Mouse (Mus musculus): ENCODE results near the gene E2f4. TPM values are rescaled to one million over a fixed set of nuclear protein-coding genes. Genes with fewer than 3 reads are reported as not detected.

The E2f4 gene
- polyA plus RNA-seq, 1 experiment from 2014 or later: 187 TPM

GRCm38 (mm10) chr8:105343791-105344574, 46.5 kb downstream of the E2f4 start:
- ATAC-seq (ENCODE audit: low read depth): no peak
- Histone ChIP-seq H3K9ac (ENCODE audit: low read depth, low read length) (no peak overlapping the region), H3K4me3 (ENCODE audit: low read depth, low read length) (no peak overlapping the region), H3K27ac (ENCODE audit: low read length) (no peak overlapping the region), H3K27me3 (ENCODE audit: control insufficient read depth, insufficient read depth, low read depth, low read length) (peaks cover 31% of the 10 kb centered on the region), H3K9me3 (replicated peaks; ENCODE audit: control insufficient read depth, low read length) (no peaks in the 10 kb centered on the region), H3K36me3 (ENCODE audit: control insufficient read depth, insufficient read depth) (no peaks in the 10 kb centered on the region), H3K4me1 (ENCODE audit: control insufficient read depth, low read depth, low read length) (peaks cover 40% of the 10 kb centered on the region), H3K4me2 (ENCODE audit: low read depth, low read length) (no peak overlapping the region)
- WGBS (ENCODE audit: insufficient replicate concordance): 47% methylated on average over 8 of the region's 8 CpGs

GRCm38 (mm10) chr8:105345061-105345975, 47.9 kb downstream of the E2f4 start:
- H3K27ac ChIP-seq (ENCODE audit: low read length): no peak overlapping the region
- H3K4me3 ChIP-seq (ENCODE audit: low read depth, low read length): no peak overlapping the region
- H3K36me3 ChIP-seq (ENCODE audit: control insufficient read depth, insufficient read depth): no peaks in the 10 kb centered on the region
- no peak overlapping the region for H3K4me2 ChIP-seq (ENCODE audit: low read depth, low read length)
- H3K27me3 ChIP-seq (ENCODE audit: control insufficient read depth, insufficient read depth, low read depth, low read length): peaks cover 44% of the 10 kb centered on the region
- WGBS (ENCODE audit: insufficient replicate concordance): 32% methylated on average over 7 of the region's 7 CpGs
- no peak for ATAC-seq (ENCODE audit: low read depth)
- no peaks in the 10 kb centered on the region for H3K9me3 ChIP-seq (replicated peaks; ENCODE audit: control insufficient read depth, low read length)
- H3K4me1 ChIP-seq (ENCODE audit: control insufficient read depth, low read depth, low read length): peaks cover 27% of the 10 kb centered on the region
- no peak overlapping the region for H3K9ac ChIP-seq (ENCODE audit: low read depth, low read length)

DNA sequence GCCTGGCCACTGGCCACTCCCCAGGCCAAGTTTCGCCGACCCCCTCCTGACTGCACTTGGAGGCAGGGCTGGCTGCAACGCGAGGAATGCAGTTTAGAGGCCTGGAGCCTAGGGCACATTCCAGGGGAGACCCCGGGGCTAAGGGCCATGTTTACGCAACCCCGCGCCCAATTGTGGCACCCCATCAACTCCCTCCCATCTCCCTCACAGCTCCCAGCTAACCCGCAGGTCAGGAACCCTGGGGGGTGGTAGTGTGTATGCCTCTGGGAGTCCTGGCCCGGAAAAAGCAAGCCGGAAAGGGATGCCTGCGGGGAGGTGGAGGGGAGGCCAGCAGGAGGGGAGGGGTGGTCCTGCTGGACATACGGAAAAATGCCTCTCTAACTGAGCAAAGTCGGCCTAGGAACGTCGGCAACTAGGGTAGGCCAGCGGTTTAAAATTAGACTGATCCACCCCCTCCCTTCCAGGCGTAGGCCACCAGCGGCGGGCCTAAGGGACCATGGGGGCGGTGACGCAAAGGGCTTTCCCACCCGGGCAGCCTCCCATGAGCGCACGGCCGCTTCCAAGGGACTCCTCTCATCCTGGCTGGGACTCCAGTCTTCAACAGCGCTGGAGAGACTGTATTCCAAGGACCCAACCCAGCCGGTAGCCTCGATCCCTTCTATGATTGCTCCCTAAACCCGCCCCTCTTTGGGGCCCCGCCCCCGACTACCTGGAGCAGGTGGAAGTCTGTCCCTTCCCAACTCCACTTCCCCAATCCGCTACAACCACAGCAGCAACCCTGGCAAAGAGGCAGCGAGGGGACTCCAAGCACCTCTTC, 49.4 kb downstream of the E2f4 start:
- peak; percentile 6; the same call in 1 of the 2 replicates for ATAC-seq (ENCODE audit: low read depth)
- Histone ChIP-seq H3K4me2 (ENCODE audit: low read depth, low read length) (peak overlapping the region; percentile 97), H3K9ac (ENCODE audit: low read depth, low read length) (peak overlapping the region; percentile 74), H3K4me1 (ENCODE audit: control insufficient read depth, low read depth, low read length) (peaks cover 27% of the 10 kb centered on the region), H3K9me3 (replicated peaks; ENCODE audit: control insufficient read depth, low read length) (no peaks in the 10 kb centered on the region), H3K27ac (ENCODE audit: low read length) (peak overlapping the region; percentile 65; the same call in 1 of the 2 replicates), H3K27me3 (ENCODE audit: control insufficient read depth, insufficient read depth, low read depth, low read length) (peaks cover 56% of the 10 kb centered on the region), H3K36me3 (ENCODE audit: control insufficient read depth, insufficient read depth) (no peaks in the 10 kb centered on the region), H3K4me3 (ENCODE audit: low read depth, low read length) (peak overlapping the region; percentile 70)
- WGBS (ENCODE audit: insufficient replicate concordance): 9% methylated on average over 34 of the region's 34 CpGs

DNA sequence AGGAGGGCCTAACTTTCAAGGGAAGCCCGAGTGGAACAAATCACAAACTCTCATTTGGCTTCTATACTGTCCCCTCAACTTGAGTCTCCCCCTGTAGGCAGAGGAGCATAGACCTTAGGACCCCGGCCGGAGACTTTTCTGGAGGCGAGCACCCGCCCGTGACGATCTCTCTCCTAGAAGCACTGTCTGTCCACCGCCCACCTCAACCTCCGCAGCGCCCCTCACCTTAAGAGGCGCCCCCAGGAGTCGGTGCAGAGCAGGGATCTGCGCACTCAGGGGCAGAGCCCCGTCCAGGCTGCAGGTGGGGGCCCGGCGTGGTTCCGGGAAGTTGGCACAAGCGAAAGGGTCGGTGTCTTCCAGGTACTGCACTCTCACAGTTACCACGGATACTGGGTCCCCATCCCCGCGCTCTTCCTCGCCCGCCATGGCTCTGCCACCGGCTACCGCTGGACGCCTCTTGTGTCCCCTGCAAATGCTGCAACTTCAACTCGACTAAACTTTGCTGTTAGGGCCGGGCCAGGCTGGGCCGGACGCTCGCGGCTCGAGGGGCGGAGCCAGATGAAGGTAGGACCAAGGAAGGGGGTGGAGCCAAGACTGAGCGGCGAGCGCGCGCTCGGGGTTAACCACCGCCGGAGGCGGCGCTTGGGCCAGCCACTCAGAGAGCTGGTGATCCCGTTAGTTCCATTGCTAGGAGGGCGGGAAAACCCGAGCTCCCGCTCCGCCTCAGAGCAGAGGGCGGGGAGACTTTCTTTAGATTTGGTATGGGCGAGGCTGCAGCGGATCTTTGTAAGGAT, 50.2 kb downstream of the E2f4 start, which contains the start of gene Fhod1:
Fhod1 (minus strand) TSS at position 526 of the 794 bp plus-strand sequence.
- H3K9me3 ChIP-seq (replicated peaks; ENCODE audit: control insufficient read depth, low read length): no peaks in the 10 kb centered on the region
- peak within 1 kb of the TSS; percentile 70 for H3K4me3 ChIP-seq (ENCODE audit: low read depth, low read length)
- peak within 1 kb of the TSS; percentile 74 for H3K9ac ChIP-seq (ENCODE audit: low read depth, low read length)
- WGBS (ENCODE audit: insufficient replicate concordance): under 1% methylated on average over 53 of the region's 53 CpGs
- peak within 1 kb of the TSS; percentile 65 for H3K27ac ChIP-seq (ENCODE audit: low read length)
- no peaks in the 10 kb centered on the region for H3K36me3 ChIP-seq (ENCODE audit: control insufficient read depth, insufficient read depth)
- H3K4me2 ChIP-seq (ENCODE audit: low read depth, low read length): peak within 1 kb of the TSS; percentile 97
- ATAC-seq (ENCODE audit: low read depth): peak; percentile 93
- peaks cover 27% of the 10 kb centered on the region for H3K4me1 ChIP-seq (ENCODE audit: control insufficient read depth, low read depth, low read length)
- peaks cover 56% of the 10 kb centered on the region for H3K27me3 ChIP-seq (ENCODE audit: control insufficient read depth, insufficient read depth, low read depth, low read length)

DNA sequence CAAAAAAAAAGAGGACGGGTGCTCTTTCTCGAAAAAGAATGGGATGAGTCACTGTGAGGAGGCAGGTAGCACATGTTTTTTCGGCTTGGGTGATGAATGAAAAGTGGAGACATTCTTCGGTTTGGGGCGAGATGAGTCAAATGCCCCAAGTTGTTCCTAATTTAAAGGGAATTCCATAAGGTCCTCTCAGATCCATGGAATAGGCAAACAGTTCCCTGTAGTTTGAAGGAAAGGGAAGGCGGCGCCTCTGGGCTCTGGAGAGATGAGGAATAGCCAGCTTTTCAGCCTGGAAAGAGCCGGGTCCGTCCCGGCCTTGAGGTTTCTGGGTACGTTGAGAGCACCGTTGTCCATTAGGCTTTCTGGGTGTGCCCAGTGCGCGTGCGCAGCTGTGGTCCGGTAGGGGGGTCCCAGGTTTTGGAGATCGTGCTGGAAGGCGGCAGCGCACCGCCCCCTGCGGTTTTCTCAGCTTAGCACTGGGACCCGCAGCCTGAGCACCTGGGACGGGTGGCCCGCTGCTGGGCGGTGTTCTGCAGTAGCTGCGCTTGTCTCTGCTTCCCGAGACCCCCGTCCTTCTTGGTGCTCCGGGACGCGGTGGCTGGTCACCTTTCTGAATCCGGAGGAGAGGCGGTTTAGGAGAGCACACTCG, 51.1 kb downstream of the E2f4 start, which contains the start of gene Slc9a5:
Slc9a5 (plus strand) TSS at position 394 of the 646 bp plus-strand sequence.
- H3K4me2 ChIP-seq (ENCODE audit: low read depth, low read length): peak within 1 kb of the TSS; percentile 97
- H3K9me3 ChIP-seq (replicated peaks; ENCODE audit: control insufficient read depth, low read length): no peaks in the 10 kb centered on the region
- under 1% methylated on average over 33 of the region's 34 CpGs for WGBS (ENCODE audit: insufficient replicate concordance)
- peak within 1 kb of the TSS; percentile 74 for H3K9ac ChIP-seq (ENCODE audit: low read depth, low read length)
- peaks cover 27% of the 10 kb centered on the region for H3K4me1 ChIP-seq (ENCODE audit: control insufficient read depth, low read depth, low read length)
- no peak for ATAC-seq (ENCODE audit: low read depth)
- peak within 1 kb of the TSS; percentile 65 for H3K27ac ChIP-seq (ENCODE audit: low read length)
- peaks cover 56% of the 10 kb centered on the region for H3K27me3 ChIP-seq (ENCODE audit: control insufficient read depth, insufficient read depth, low read depth, low read length)
- peak within 1 kb of the TSS; percentile 70 for H3K4me3 ChIP-seq (ENCODE audit: low read depth, low read length)
- H3K36me3 ChIP-seq (ENCODE audit: control insufficient read depth, insufficient read depth): no peaks in the 10 kb centered on the region

DNA sequence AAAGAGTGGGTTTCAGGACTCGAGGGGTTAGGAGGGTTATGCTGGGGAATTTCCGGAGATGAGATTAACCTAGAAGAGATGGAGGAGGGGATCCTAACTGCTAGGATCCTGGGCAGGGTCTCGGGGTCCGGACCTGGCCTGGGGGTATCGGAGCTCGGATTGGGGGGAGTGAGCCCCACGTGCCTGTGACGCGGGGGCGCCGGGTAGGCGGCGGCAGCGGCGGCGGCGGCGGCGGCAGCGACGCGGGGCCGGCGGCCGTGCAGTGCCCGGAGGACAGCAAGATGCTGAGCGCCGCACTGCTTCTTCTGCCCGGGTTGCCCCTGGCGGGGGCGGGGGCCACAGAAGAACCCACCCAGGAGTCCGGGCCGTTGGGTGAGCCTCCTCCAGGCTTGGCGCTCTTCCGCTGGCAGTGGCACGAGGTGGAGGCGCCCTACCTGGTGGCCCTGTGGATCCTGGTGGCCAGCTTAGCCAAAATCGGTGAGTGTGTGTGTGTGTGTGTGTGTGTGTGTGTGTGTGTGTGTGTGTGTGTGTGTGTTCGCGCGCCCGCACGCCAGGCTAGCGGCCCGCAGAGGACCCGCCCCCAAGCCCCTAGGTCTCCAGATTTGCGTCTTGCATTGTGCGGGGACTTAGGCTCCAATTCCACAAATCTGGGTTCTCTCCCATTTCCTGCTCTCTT, 51.8 kb downstream of the E2f4 start:
- WGBS (ENCODE audit: insufficient replicate concordance): 1% methylated on average over 31 of the region's 48 CpGs
- peak overlapping the region; percentile 70 for H3K4me3 ChIP-seq (ENCODE audit: low read depth, low read length)
- peaks cover 56% of the 10 kb centered on the region for H3K27me3 ChIP-seq (ENCODE audit: control insufficient read depth, insufficient read depth, low read depth, low read length)
- ATAC-seq (ENCODE audit: low read depth): no peak
- H3K4me2 ChIP-seq (ENCODE audit: low read depth, low read length): peak overlapping the region; percentile 97
- no peaks in the 10 kb centered on the region for H3K9me3 ChIP-seq (replicated peaks; ENCODE audit: control insufficient read depth, low read length)
- no peak overlapping the region for H3K27ac ChIP-seq (ENCODE audit: low read length)
- 0 out of 2 replicates have a peak overlapping the region, but pooled peaks have one; percentile 17 for H3K9ac ChIP-seq (ENCODE audit: low read depth, low read length)
- peaks cover 27% of the 10 kb centered on the region for H3K4me1 ChIP-seq (ENCODE audit: control insufficient read depth, low read depth, low read length)
- no peaks in the 10 kb centered on the region for H3K36me3 ChIP-seq (ENCODE audit: control insufficient read depth, insufficient read depth)

DNA sequence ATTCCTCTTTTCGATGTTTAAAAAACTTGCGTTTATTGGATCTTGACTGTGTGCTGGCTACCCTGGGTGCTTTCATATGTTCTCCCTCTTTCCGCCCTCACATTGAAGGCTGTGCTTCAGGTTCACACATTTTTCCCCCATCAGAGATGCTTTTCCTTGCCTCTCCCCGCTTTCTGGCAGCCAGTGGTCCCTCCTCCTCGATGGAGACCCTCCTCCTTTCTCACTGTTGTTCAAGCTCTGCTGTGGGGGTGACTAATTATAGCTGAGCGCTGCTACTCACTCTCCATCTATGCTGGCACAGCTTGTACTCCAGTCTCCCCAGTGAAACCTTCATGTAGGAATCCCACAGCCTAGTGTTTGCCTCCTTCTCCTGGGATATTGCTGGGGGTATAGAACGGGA, 52.7 kb downstream of the E2f4 start:
- Histone ChIP-seq H3K4me2 (ENCODE audit: low read depth, low read length) (no peak overlapping the region), H3K4me1 (ENCODE audit: control insufficient read depth, low read depth, low read length) (peaks cover 24% of the 10 kb centered on the region), H3K27me3 (ENCODE audit: control insufficient read depth, insufficient read depth, low read depth, low read length) (peaks cover 56% of the 10 kb centered on the region), H3K36me3 (ENCODE audit: control insufficient read depth, insufficient read depth) (no peaks in the 10 kb centered on the region), H3K9me3 (replicated peaks; ENCODE audit: control insufficient read depth, low read length) (no peaks in the 10 kb centered on the region), H3K27ac (ENCODE audit: low read length) (no peak overlapping the region), H3K4me3 (ENCODE audit: low read depth, low read length) (no peak overlapping the region), H3K9ac (ENCODE audit: low read depth, low read length) (no peak overlapping the region)
- ATAC-seq (ENCODE audit: low read depth): no peak
- 50% methylated on average over 7 of the region's 7 CpGs for WGBS (ENCODE audit: insufficient replicate concordance)
